Mouse (Mus musculus) gastrocnemius, postnatal 10 days (tissue): ENCODE results near the gene Pla2g2e. TPM values are rescaled to one million over a fixed set of nuclear protein-coding genes. Genes with fewer than 3 reads are reported as not detected.
A peak's percentile ranks its signal among the peaks of the same experiment; 100 is the strongest.
"Not testable (repeated sequence)": the region's sequence is repeated elsewhere in the genome, so short reads cannot be mapped to it uniquely, and the experiment has no call there.

ENCODE experiments used
- DNase-seq: peaks from one replicate; pipeline ENCODE4 v3.0.0; 2021; ENCODE audit warnings: mixed read lengths
- total RNA-seq, 2 experiments: library from RNA; stranded (reverse); gene quantifications; 2 replicates each; pipeline ENCODE4 v1.2.3; 2021

Gene Pla2g2e
- total RNA-seq, 2 experiments from 2014 or later, result not detected

- no peak for DNase-seq
Measured at GRCm38 (mm10) chr4:138882179-138882578, 4.4 kb downstream of the Pla2g2e start.

GRCm38 (mm10) chr4:138884261-138884660, 6.5 kb downstream of the Pla2g2e start:
- DNase-seq, result peak; percentile 94

- DNase-seq, result no peak
Measured at GRCm38 (mm10) chr4:138889165-138889564, 11.4 kb downstream of the Pla2g2e start.

GRCm38 (mm10) chr4:138889635-138890034, 11.9 kb downstream of the Pla2g2e start:
- DNase-seq, result no peak

- no peak for DNase-seq
Measured at GRCm38 (mm10) chr4:138892655-138893054, 14.9 kb downstream of the Pla2g2e start.

GRCm38 (mm10) chr4:138893789-138894188, 16.0 kb downstream of the Pla2g2e start:
- DNase-seq, result not testable (repeated sequence)

- no peak for DNase-seq
Measured at GRCm38 (mm10) chr4:138899361-138899760, 21.6 kb downstream of the Pla2g2e start.

GRCm38 (mm10) chr4:138905624-138906337, 28.0 kb downstream of the Pla2g2e start:
- no peak for DNase-seq

GRCm38 (mm10) chr4:138913141-138913787, 35.5 kb downstream of the Pla2g2e start:
- DNase-seq, result peak; percentile 59

GRCm38 (mm10) chr4:138913797-138914196, 36.1 kb downstream of the Pla2g2e start, which contains the start of gene Otud3:
TSS of gene Otud3 (minus strand) at chr4:138913945.
- DNase-seq, result peak; percentile 93

GRCm38 (mm10) chr4:138917282-138917681, 39.5 kb downstream of the Pla2g2e start:
- DNase-seq, result no peak

- DNase-seq, result no peak
Measured at GRCm38 (mm10) chr4:138921254-138922130, 43.8 kb downstream of the Pla2g2e start.

- DNase-seq, result peak; percentile 99
Measured at GRCm38 (mm10) chr4:138922131-138922459, 44.4 kb downstream of the Pla2g2e start.

GRCm38 (mm10) chr4:138925561-138925960, 47.8 kb downstream of the Pla2g2e start:
- DNase-seq, result no peak

Other genes starting within 250 kb of the Pla2g2e start
- gene Vwa5b1, start 242.1 kb upstream of the Pla2g2e start, total RNA-seq, result not detected
- under 1 TPM in 1 of 2 experiments, not detected in 1; 0.16 TPM for gene Pla2g2c, start 153.2 kb upstream of the Pla2g2e start, total RNA-seq
- gene Ubxn10, start 140.8 kb upstream of the Pla2g2e start, total RNA-seq, result under 1 TPM; 0.20 to 0.28 TPM
- not detected for gene Pla2g2f, start 120.3 kb upstream of the Pla2g2e start, total RNA-seq
- not detected for gene Pla2g2d, start 102.2 kb upstream of the Pla2g2e start, total RNA-seq
- 1 to 10 TPM; 2.3 to 5.6 TPM for gene Pla2g5, start 14.5 kb upstream of the Pla2g2e start, total RNA-seq
- gene Gm13030, start 4.0 kb upstream of the Pla2g2e start, total RNA-seq, result not detected
- 1 to 10 TPM; 7.0 to 7.4 TPM for gene Otud3, start 36.0 kb downstream of the Pla2g2e start, total RNA-seq
- gene Rnf186, start 89.2 kb downstream of the Pla2g2e start, total RNA-seq, result not detected
- gene Tmco4, start 94.9 kb downstream of the Pla2g2e start, total RNA-seq, result 1 to 10 TPM; 3.8 to 4.5 TPM
- not detected for gene Htr6, start 197.6 kb downstream of the Pla2g2e start, total RNA-seq
- 10 to 100 TPM; 51.0 to 51.1 TPM for gene Nbl1, start 215.1 kb downstream of the Pla2g2e start, total RNA-seq